Mouse (Mus musculus): ENCODE measurements around the gene Mylk3. TPM values are rescaled to one million over a fixed set of nuclear protein-coding genes. Genes with fewer than 3 reads are reported as not detected.

Gene Mylk3
- polyA plus RNA-seq, 1 experiment from 2014 or later, result 0.13 TPM

GRCm38 (mm10) chr8:85408053-85408505, 21.9 kb upstream of the Mylk3 start:
- Histone ChIP-seq H3K4me1 (replicated peaks; ENCODE audit: control insufficient read depth, insufficient read depth) (no peaks in the 10 kb centered on the region), H3K9me3 (ENCODE audit: control insufficient read depth, low read length) (no peaks in the 10 kb centered on the region), H3K4me3 (ENCODE audit: low read depth, low read length) (no peak overlapping the region), H3K36me3 (ENCODE audit: control insufficient read depth, insufficient read depth, low read length) (no peaks in the 10 kb centered on the region), H3K9ac (ENCODE audit: low read length) (no peak overlapping the region), H3K4me2 (replicated peaks; ENCODE audit: low read depth) (no peak overlapping the region), H3K27ac (replicated peaks) (no peak overlapping the region), H3K27me3 (ENCODE audit: control insufficient read depth, insufficient read depth, low read length) (no peaks in the 10 kb centered on the region)
- 56% methylated on average over 7 of the region's 7 CpGs for WGBS
- ATAC-seq (ENCODE audit: low FRiP score, low TSS enrichment) (peak; percentile 64), DNase-seq (ENCODE audit: low spot score) (peak; percentile 22)
- TF ChIP-seq CTCF (IDR thresholded peaks at IDR 0.05; ENCODE audit: low read depth), result peak; percentile 74
- no peak for TF ChIP-seq EP300 (optimal IDR thresholded peaks at IDR 0.05)

GRCm38 (mm10) chr8:85405961-85406360, 19.8 kb upstream of the Mylk3 start:
- Histone ChIP-seq H3K27me3 (ENCODE audit: control insufficient read depth, insufficient read depth, low read length) (no peaks in the 10 kb centered on the region), H3K4me3 (ENCODE audit: low read depth, low read length) (no peak overlapping the region), H3K4me2 (replicated peaks; ENCODE audit: low read depth) (no peak overlapping the region), H3K36me3 (ENCODE audit: control insufficient read depth, insufficient read depth, low read length) (no peaks in the 10 kb centered on the region), H3K9ac (ENCODE audit: low read length) (no peak overlapping the region), H3K27ac (replicated peaks) (no peak overlapping the region), H3K4me1 (replicated peaks; ENCODE audit: control insufficient read depth, insufficient read depth) (no peaks in the 10 kb centered on the region), H3K9me3 (ENCODE audit: control insufficient read depth, low read length) (no peaks in the 10 kb centered on the region)
- 74% methylated on average over 10 of the region's 10 CpGs for WGBS
- TF ChIP-seq EP300 (optimal IDR thresholded peaks at IDR 0.05) (no peak), CTCF (IDR thresholded peaks at IDR 0.05; ENCODE audit: low read depth) (no peak)
- no peak for ATAC-seq (ENCODE audit: low FRiP score, low TSS enrichment)
- no peak for DNase-seq (ENCODE audit: low spot score)

- Histone ChIP-seq H3K36me3 (ENCODE audit: control insufficient read depth, insufficient read depth, low read length) (no peaks in the 10 kb centered on the region), H3K27me3 (ENCODE audit: control insufficient read depth, insufficient read depth, low read length) (no peaks in the 10 kb centered on the region), H3K27ac (replicated peaks) (no peak overlapping the region), H3K4me3 (ENCODE audit: low read depth, low read length) (no peak overlapping the region), H3K4me2 (replicated peaks; ENCODE audit: low read depth) (no peak overlapping the region), H3K9me3 (ENCODE audit: control insufficient read depth, low read length) (no peaks in the 10 kb centered on the region), H3K4me1 (replicated peaks; ENCODE audit: control insufficient read depth, insufficient read depth) (no peaks in the 10 kb centered on the region), H3K9ac (ENCODE audit: low read length) (no peak overlapping the region)
- 35% methylated on average over 3 of the region's 3 CpGs for WGBS
- DNase-seq (ENCODE audit: low spot score) (no peak), ATAC-seq (ENCODE audit: low FRiP score, low TSS enrichment) (no peak)
- TF ChIP-seq CTCF (IDR thresholded peaks at IDR 0.05; ENCODE audit: low read depth) (no peak), EP300 (optimal IDR thresholded peaks at IDR 0.05) (no peak)
These were observed 19.3 kb upstream of the Mylk3 start for GRCm38 (mm10) chr8:85405418-85405817.

- Histone ChIP-seq H3K4me1 (replicated peaks; ENCODE audit: control insufficient read depth, insufficient read depth) (no peaks in the 10 kb centered on the region), H3K27ac (replicated peaks) (no peak overlapping the region), H3K9ac (ENCODE audit: low read length) (no peak overlapping the region), H3K4me2 (replicated peaks; ENCODE audit: low read depth) (no peak overlapping the region), H3K4me3 (ENCODE audit: low read depth, low read length) (no peak overlapping the region), H3K9me3 (ENCODE audit: control insufficient read depth, low read length) (no peaks in the 10 kb centered on the region), H3K36me3 (ENCODE audit: control insufficient read depth, insufficient read depth, low read length) (no peaks in the 10 kb centered on the region), H3K27me3 (ENCODE audit: control insufficient read depth, insufficient read depth, low read length) (no peaks in the 10 kb centered on the region)
- DNase-seq (ENCODE audit: low spot score) (no peak), ATAC-seq (ENCODE audit: low FRiP score, low TSS enrichment) (no peak)
- WGBS, result 92% methylated on average over 4 of the region's 4 CpGs
- TF ChIP-seq EP300 (optimal IDR thresholded peaks at IDR 0.05), result no peak
- TF ChIP-seq CTCF (IDR thresholded peaks at IDR 0.05; ENCODE audit: low read depth), result peak; percentile 47
These were observed 12.4 kb upstream of the Mylk3 start for GRCm38 (mm10) chr8:85398548-85398947.

- 53% methylated on average over 5 of the region's 5 CpGs for WGBS
- Histone ChIP-seq H3K4me1 (replicated peaks; ENCODE audit: control insufficient read depth, insufficient read depth) (no peaks in the 10 kb centered on the region), H3K27me3 (ENCODE audit: control insufficient read depth, insufficient read depth, low read length) (no peaks in the 10 kb centered on the region), H3K4me3 (ENCODE audit: low read depth, low read length) (no peak overlapping the region), H3K4me2 (replicated peaks; ENCODE audit: low read depth) (no peak overlapping the region), H3K9ac (ENCODE audit: low read length) (no peak overlapping the region), H3K36me3 (ENCODE audit: control insufficient read depth, insufficient read depth, low read length) (no peaks in the 10 kb centered on the region), H3K27ac (replicated peaks) (no peak overlapping the region), H3K9me3 (ENCODE audit: control insufficient read depth, low read length) (no peaks in the 10 kb centered on the region)
- DNase-seq (ENCODE audit: low spot score) (peak; percentile 58), ATAC-seq (ENCODE audit: low FRiP score, low TSS enrichment) (0 out of 2 replicates have a peak, but pooled peaks have one; percentile 71)
- TF ChIP-seq EP300 (optimal IDR thresholded peaks at IDR 0.05), result no peak
- peak; percentile 79 for TF ChIP-seq CTCF (IDR thresholded peaks at IDR 0.05; ENCODE audit: low read depth)
These were observed 11.4 kb upstream of the Mylk3 start for GRCm38 (mm10) chr8:85397508-85397907.

- WGBS, result 74% methylated on average over 5 of the region's 5 CpGs
- Histone ChIP-seq H3K36me3 (ENCODE audit: control insufficient read depth, insufficient read depth, low read length) (no peaks in the 10 kb centered on the region), H3K9me3 (ENCODE audit: control insufficient read depth, low read length) (no peaks in the 10 kb centered on the region), H3K4me2 (replicated peaks; ENCODE audit: low read depth) (no peak overlapping the region), H3K4me3 (ENCODE audit: low read depth, low read length) (no peak overlapping the region), H3K4me1 (replicated peaks; ENCODE audit: control insufficient read depth, insufficient read depth) (no peaks in the 10 kb centered on the region), H3K27ac (replicated peaks) (no peak overlapping the region), H3K27me3 (ENCODE audit: control insufficient read depth, insufficient read depth, low read length) (no peaks in the 10 kb centered on the region), H3K9ac (ENCODE audit: low read length) (no peak overlapping the region)
- TF ChIP-seq CTCF (IDR thresholded peaks at IDR 0.05; ENCODE audit: low read depth) (no peak), EP300 (optimal IDR thresholded peaks at IDR 0.05) (no peak)
- DNase-seq (ENCODE audit: low spot score) (no peak), ATAC-seq (ENCODE audit: low FRiP score, low TSS enrichment) (no peak)
These were observed 10.4 kb upstream of the Mylk3 start for GRCm38 (mm10) chr8:85396432-85397079.

Measured in stomach, postnatal 0 days (tissue).